Mouse (Mus musculus) CH12.LX (cell line): ENCODE data around the gene Tsnaxip1. TPM values are rescaled to one million over a fixed set of nuclear protein-coding genes. Genes with fewer than 3 reads are reported as not detected.

Experiments
- DNase-seq: peaks from one replicate; pipeline ENCODE4 v3.0.0-alpha.2; 2013; ENCODE audit errors: extremely low read depth
- H3K27ac ChIP-seq: 2 replicates; pipeline ENCODE4 v1.5.1; 2012; ENCODE audit warnings: low read depth, mild to moderate bottlenecking, control low read depth, moderate library complexity; ENCODE audit not compliant: insufficient read depth
- H3K27me3 ChIP-seq: replicated peaks from 2 replicates; pipeline ENCODE3; 2012; ENCODE audit warnings: inconsistent platforms
- H3K36me3 ChIP-seq, 2 experiments: replicated peaks in 1 of 2; 2 replicates each; pipeline versions ENCODE3 to v1.6.1; 2012; ENCODE audit warnings: inconsistent platforms in 1 of 2, low read length in 1 of 2, mild to moderate bottlenecking in 1 of 2, mixed read lengths in 1 of 2, moderate library complexity in 1 of 2; ENCODE audit not compliant: control insufficient read depth in 1 of 2, insufficient read depth in 1 of 2
- H3K4me1 ChIP-seq, 2 experiments: 2 replicates each; pipeline ENCODE4 v1.6.1; 2012; ENCODE audit warnings: inconsistent platforms in 1 of 2, moderate library complexity in 1 of 2; ENCODE audit not compliant: insufficient read depth in 2 of 2, control insufficient read depth in 1 of 2
- H3K4me2 ChIP-seq: 2 replicates; pipeline ENCODE4 v1.6.1; 2012; ENCODE audit warnings: low read depth, mild to moderate bottlenecking, control low read depth; ENCODE audit not compliant: poor library complexity, insufficient read depth, severe bottlenecking
- H3K4me3 ChIP-seq, 3 experiments: fragments of 150-350 bp in 1 of 3; sonication (generic) in 1 of 3; replicated peaks in 1 of 3; 2 replicates each; pipeline versions ENCODE3 to v1.5.1; 2011 to 2012; ENCODE audit warnings: low read depth in 2 of 3, low read length in 2 of 3, mild to moderate bottlenecking in 2 of 3, moderate library complexity in 2 of 3, control low read depth in 1 of 3, improper control_type of control experiment in 1 of 3, inconsistent platforms in 1 of 3, mixed read lengths in 1 of 3; ENCODE audit not compliant: poor library complexity in 1 of 3
- H3K79me2 ChIP-seq: replicated peaks from 2 replicates; pipeline ENCODE4 v1.6.1; 2012; ENCODE audit warnings: mild to moderate bottlenecking, moderate library complexity; ENCODE audit not compliant: control insufficient read depth, poor library complexity, insufficient read depth, severe bottlenecking; ENCODE audit errors: extremely low read depth
- H3K9ac ChIP-seq: 2 replicates; pipeline ENCODE4 v1.6.1; 2012; ENCODE audit warnings: low read depth, mild to moderate bottlenecking, control low read depth, moderate library complexity; ENCODE audit not compliant: insufficient read depth
- H3K9me3 ChIP-seq: replicated peaks from 2 replicates; pipeline ENCODE3; 2012; ENCODE audit warnings: low read length, inconsistent platforms, mixed read lengths
- BHLHE40 ChIP-seq: IDR thresholded peaks from 2 replicates; pipeline ENCODE4 v1.6.1; 2011; ENCODE audit warnings: mild to moderate bottlenecking, low read depth, low read length, improper control_type of control experiment
- E2F4 ChIP-seq: IDR thresholded peaks from 2 replicates; pipeline ENCODE4 v1.6.1; 2011; ENCODE audit warnings: low read depth, low read length, improper control_type of control experiment; ENCODE audit not compliant: insufficient replicate concordance
- ELF1 ChIP-seq: IDR thresholded peaks from 2 replicates; pipeline ENCODE4 v1.6.1; 2014; ENCODE audit warnings: low read depth, mild to moderate bottlenecking, inconsistent platforms, low read length, improper control_type of control experiment
- EP300 ChIP-seq: IDR thresholded peaks from 2 replicates; pipeline ENCODE4 v1.6.1; 2011; ENCODE audit warnings: low read length, improper control_type of control experiment
- ETS1 ChIP-seq: conservative IDR thresholded peaks from 2 replicates; pipeline ENCODE4 v1.6.1; 2012; ENCODE audit warnings: low read depth, mild to moderate bottlenecking, inconsistent platforms, low read length, improper control_type of control experiment, moderate library complexity
- JUN ChIP-seq: IDR thresholded peaks from 2 replicates; pipeline ENCODE4 v1.6.1; 2011; ENCODE audit warnings: low read depth, mild to moderate bottlenecking, low read length, improper control_type of control experiment, moderate library complexity; ENCODE audit not compliant: insufficient read depth
- JUND ChIP-seq: conservative IDR thresholded peaks from 2 replicates; pipeline ENCODE4 v1.6.1; 2011; ENCODE audit warnings: low read depth, low read length, improper control_type of control experiment
- KAT2A ChIP-seq: IDR thresholded peaks from 2 replicates; pipeline ENCODE4 v1.6.1; 2012; ENCODE audit warnings: low read length, improper control_type of control experiment, inconsistent platforms; ENCODE audit not compliant: insufficient replicate concordance
- MAX ChIP-seq: IDR thresholded peaks from 2 replicates; pipeline ENCODE4 v1.6.1; 2011; ENCODE audit warnings: low read length, improper control_type of control experiment
- MEF2A ChIP-seq: IDR thresholded peaks from 2 replicates; pipeline ENCODE4 v1.6.1; 2014; ENCODE audit warnings: low read depth, mild to moderate bottlenecking, inconsistent platforms, low read length, improper control_type of control experiment, borderline replicate concordance
- MXI1 ChIP-seq: IDR thresholded peaks from 2 replicates; pipeline ENCODE4 v1.6.1; 2011; ENCODE audit warnings: mild to moderate bottlenecking, low read depth, low read length, improper control_type of control experiment
- MYC ChIP-seq: IDR thresholded peaks from 2 replicates; pipeline ENCODE4 v1.6.1; 2011; ENCODE audit warnings: low read depth, mild to moderate bottlenecking, improper control_type of control experiment, low read length
- NRF1 ChIP-seq: IDR thresholded peaks from 2 replicates; pipeline ENCODE4 v1.6.1; 2014; ENCODE audit warnings: low read depth, mild to moderate bottlenecking, inconsistent platforms, low read length, improper control_type of control experiment, moderate library complexity
- POLR2A ChIP-seq: IDR thresholded peaks from 2 replicates; pipeline ENCODE4 v1.6.1; 2011; ENCODE audit warnings: low read depth, mild to moderate bottlenecking, improper control_type of control experiment, low read length
- RCOR1 ChIP-seq: conservative IDR thresholded peaks from 2 replicates; pipeline ENCODE4 v1.6.1; 2012; ENCODE audit warnings: low read depth, mild to moderate bottlenecking, inconsistent platforms, low read length, improper control_type of control experiment
- UBTF ChIP-seq: IDR thresholded peaks from 2 replicates; pipeline ENCODE4 v1.6.1; 2012; ENCODE audit warnings: low read depth, mild to moderate bottlenecking, inconsistent platforms, low read length, improper control_type of control experiment, moderate library complexity
- USF1 ChIP-seq: IDR thresholded peaks from 2 replicates; pipeline ENCODE4 v1.6.1; 2014; ENCODE audit warnings: low read depth, mild to moderate bottlenecking, inconsistent platforms, low read length, improper control_type of control experiment
- USF2 ChIP-seq: conservative IDR thresholded peaks from 2 replicates; pipeline ENCODE4 v1.6.1; 2011; ENCODE audit warnings: low read depth, low read length, improper control_type of control experiment
- ZC3H11A ChIP-seq: IDR thresholded peaks from 2 replicates; pipeline ENCODE4 v1.6.1; 2012; ENCODE audit warnings: low read depth, mild to moderate bottlenecking, inconsistent platforms, low read length, improper control_type of control experiment
- ZNF384 ChIP-seq: IDR thresholded peaks from 2 replicates; pipeline ENCODE4 v1.6.1; 2012; ENCODE audit warnings: low read depth, low read length, improper control_type of control experiment, inconsistent platforms
- dilution Hi-C: fragments of 300-500 bp; cut with MboI; formaldehyde crosslinking; loops from 2 replicates; pipeline ENCODE4 v1.14.3; 2020; ENCODE audit warnings: low sequenced_read_pairs; ENCODE audit not compliant: extremely low pct_unique_long_range_greater_than_20kb, extremely low pct_ligation_motif_present
- in situ Hi-C: fragments of 300-500 bp; cut with MboI; formaldehyde crosslinking; loops from 3 replicates; pipeline ENCODE4 v1.14.3; 2019; ENCODE audit warnings: low sequenced_read_pairs, low pct_ligation_motif_present, low pct_unique_long_range_greater_than_20kb, mixed read lengths
- polyA plus RNA-seq: library from polyadenylated mRNA; unstranded; fragments of >175 nt; gene quantifications from 2 replicates; pipeline ENCODE4 v1.2.1, GENCODE M21; 2012; ENCODE audit warnings: low read depth; ENCODE audit not compliant: insufficient read length
- total RNA-seq, 2 experiments: library from RNA; depleted of rRNA; stranded (reverse); fragments of 300-350 nt in 1 of 2; fragments of >200 nt in 1 of 2; gene quantifications; 2 replicates each; pipeline ENCODE4 v1.2.3; 2012 to 2014

Tsnaxip1 gene
- total and polyA plus RNA-seq, 3 experiments, result 0.13 to 0.50 (median 0.13) TPM

DNA sequence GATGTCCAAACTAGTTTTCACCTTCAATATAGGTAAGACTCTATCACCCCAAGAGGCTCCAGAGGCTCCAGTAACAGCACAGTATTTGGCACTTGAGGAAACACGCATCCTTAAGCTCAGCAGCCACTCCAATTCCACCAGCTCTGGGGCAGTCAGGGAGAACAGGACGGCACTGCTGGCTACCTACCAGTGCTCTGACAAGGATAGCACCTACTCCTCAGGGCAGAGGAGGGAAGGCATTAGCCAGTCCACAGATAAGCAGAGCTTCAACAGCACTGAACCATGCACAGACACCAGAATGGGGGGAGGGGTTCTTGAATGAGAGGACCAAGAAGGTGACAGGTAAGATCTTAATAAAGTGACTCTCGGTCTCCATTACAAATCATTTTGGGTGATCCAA is 7.9 kb upstream of the Tsnaxip1 start:
- in situ Hi-C loops, result no loop called here
- Histone ChIP-seq H3K4me3 (no peak overlapping the region), H3K9ac (no peak overlapping the region), H3K27ac (no peak overlapping the region), H3K36me3 (peaks cover 31 to 75% of the 10 kb centered on the region in 2 experiments), H3K4me1 (peaks cover 3 to 26% of the 10 kb centered on the region in 2 experiments; a peak in 3 of 4 replicates), H3K79me2 (peaks cover 8% of the 10 kb centered on the region), H3K9me3 (no peaks in the 10 kb centered on the region), H3K4me2 (no peak overlapping the region), H3K27me3 (no peaks in the 10 kb centered on the region)
- no peak for DNase-seq
- TF ChIP-seq MXI1 (no peak), EP300 (no peak), KAT2A (no peak), NRF1 (no peak), MAX (no peak), UBTF (no peak), MYC (no peak), ETS1 (no peak), USF1 (no peak), ZC3H11A (no peak), POLR2A (no peak), USF2 (no peak), JUN (no peak), RCOR1 (no peak), JUND (no peak)
- dilution Hi-C loops, result no loop called here

DNA sequence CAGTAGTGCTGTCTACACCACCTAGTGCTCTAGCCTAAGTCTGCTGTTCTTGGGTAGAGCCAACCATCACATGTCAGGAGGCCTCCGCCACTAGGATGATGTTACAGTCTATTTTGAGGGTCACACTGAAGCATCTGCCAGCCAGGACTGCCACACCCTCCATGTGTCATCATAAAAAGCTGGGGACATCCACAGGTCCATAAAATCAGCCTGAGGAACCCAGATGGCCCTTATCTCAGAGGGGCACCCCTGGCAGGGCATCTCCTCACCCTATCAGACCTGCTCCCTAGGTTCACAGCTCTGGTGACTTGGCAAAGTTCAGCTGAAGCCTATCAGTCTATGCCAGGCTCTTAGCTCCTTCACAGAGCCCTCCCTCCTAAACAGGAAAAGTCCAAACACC is 6.6 kb upstream of the Tsnaxip1 start:
- Histone ChIP-seq H3K4me1 (peaks cover 8 to 37% of the 10 kb centered on the region in 2 experiments; a peak in 3 of 4 replicates), H3K27ac (no peak overlapping the region), H3K4me2 (no peak overlapping the region), H3K27me3 (no peaks in the 10 kb centered on the region), H3K79me2 (peaks cover 8% of the 10 kb centered on the region), H3K9ac (no peak overlapping the region), H3K9me3 (no peaks in the 10 kb centered on the region), H3K4me3 (no peak overlapping the region), H3K36me3 (peaks cover 34 to 74% of the 10 kb centered on the region in 2 experiments)
- no peak for DNase-seq
- in situ Hi-C loops, result no loop called here
- TF ChIP-seq ELF1 (no peak), E2F4 (no peak), POLR2A (no peak), USF2 (no peak), ZNF384 (no peak), EP300 (no peak), MEF2A (no peak), BHLHE40 (no peak)
- dilution Hi-C loops, result no loop called here
